Mouse (Mus musculus) liver, adult 2 months (tissue): ENCODE data around the gene Rnase13.

Source experiments
- CTCF ChIP-seq: fragments of 200-500 bp; IDR thresholded peaks from 2 replicates; pipeline ENCODE4 v1.5.1; 2011; ENCODE audit warnings: low read depth, low read length, control low read depth
- POLR2A ChIP-seq: fragments of 200-500 bp; IDR thresholded peaks from 2 replicates; pipeline ENCODE4 v1.6.1; 2011; ENCODE audit warnings: low read length, control low read depth; ENCODE audit not compliant: insufficient read depth; ENCODE audit errors: extremely low read depth

DNA sequence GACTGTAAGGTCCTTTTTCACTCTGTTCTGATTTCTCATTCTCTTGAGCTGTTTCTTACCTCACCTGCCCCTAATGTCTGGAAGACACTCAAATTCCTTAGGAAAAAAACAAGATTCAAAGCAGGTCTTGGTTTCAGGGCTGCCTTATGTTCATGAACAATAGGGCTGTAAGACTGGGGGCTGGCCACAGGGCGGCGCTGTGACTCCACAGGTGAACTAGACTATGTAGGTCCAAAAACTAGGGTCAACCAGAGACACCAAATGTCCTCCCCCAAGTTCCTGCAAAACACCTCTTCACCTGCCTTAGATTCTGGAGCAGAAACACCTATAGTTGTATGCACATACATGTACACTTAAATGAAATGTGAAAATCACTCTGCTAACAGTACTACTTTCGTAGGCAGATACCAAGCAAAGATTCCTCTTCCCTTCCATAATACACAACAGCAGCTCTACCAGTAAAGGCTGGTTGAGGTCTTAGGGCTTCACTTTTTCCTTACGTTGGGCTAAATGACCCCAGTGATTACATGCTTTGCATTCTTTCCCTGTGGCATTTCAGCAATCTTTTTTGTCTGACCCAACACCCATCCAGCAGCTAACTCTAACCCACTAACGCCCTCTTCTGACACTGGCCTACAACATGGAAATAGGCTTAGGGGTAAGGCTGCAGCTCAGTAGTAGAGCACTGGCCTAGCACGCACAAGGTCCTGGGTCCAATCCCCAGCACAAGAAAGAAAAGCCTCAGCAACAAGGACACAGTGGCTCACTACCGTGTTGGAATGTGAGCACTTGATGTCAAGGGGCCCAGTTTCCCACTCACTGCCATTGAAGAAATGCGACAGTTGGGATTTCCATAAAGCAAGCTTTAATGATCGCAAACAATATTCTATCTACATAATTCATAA lies 19.5 kb downstream of the Rnase13 start:
- peak; percentile 95 for TF ChIP-seq CTCF
- no peak for TF ChIP-seq POLR2A
